In the genomic region with DNA sequence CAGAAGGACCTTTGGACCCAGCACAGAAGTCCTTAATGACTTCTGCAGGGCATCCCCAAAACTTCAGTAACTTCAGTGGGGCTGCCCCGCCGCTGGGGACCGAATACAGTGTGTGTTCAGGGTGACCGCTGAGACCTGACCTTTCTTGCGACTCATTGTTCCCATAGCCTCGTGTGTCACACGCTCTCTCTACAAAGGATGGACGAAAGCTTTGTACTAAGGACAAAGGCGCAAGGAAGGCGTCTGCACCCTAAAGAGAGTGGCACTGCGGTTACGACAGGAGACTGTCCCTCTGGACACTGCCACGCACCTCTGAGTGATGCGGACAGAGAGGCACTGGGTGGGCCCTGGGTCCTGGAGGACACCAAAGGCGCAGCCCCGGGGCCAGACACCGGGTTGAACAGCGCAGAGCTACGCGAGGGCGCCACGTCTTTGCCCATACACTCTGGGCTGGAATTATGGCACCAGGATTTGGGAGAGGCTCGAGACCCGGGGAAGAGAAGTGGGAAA, we compare ENCODE assay signal across 8 mouse cellular contexts. TPM values are rescaled to one million over a fixed set of nuclear protein-coding genes. Genes with fewer than 3 reads are reported as not detected.
DNase-seq lines count a peak whose midpoint lies in the region; ATAC-seq and TF ChIP-seq lines count a peak whose summit lies in the region.

No protein-coding gene starts in this region.

- peaks cover 37% of the 10 kb centered on the region for H3K27me3 ChIP-seq in lung, embryonic 15.5 days
- peaks cover 38% of the 10 kb centered on the region for H3K27me3 ChIP-seq in heart, embryonic 13.5 days (replicated peaks)
- peaks cover 31% of the 10 kb centered on the region for H3K27me3 ChIP-seq in limb, embryonic 13.5 days

- 0 out of 2 replicates have a peak, but pooled peaks have one; percentile 4 for TF ChIP-seq POLR2A in brain, embryonic 14.5 days (IDR thresholded peaks at IDR 0.05; ENCODE audit: borderline replicate concordance, extremely low read depth, insufficient read depth, insufficient read length, poor library complexity, severe bottlenecking)

- peak overlapping the region; percentile 75 for H3K4me2 ChIP-seq in lung, embryonic 15.5 days
- H3K4me2 ChIP-seq in heart, embryonic 13.5 days: peak overlapping the region; percentile 94
- peak overlapping the region; percentile 96 for H3K4me2 ChIP-seq in limb, embryonic 13.5 days (replicated peaks)

- H3K27ac ChIP-seq in lung, embryonic 15.5 days: peak overlapping the region; percentile 74; the same call in 1 of the 2 replicates
- H3K27ac ChIP-seq in heart, embryonic 13.5 days (replicated peaks): peak overlapping the region; percentile 64
- H3K27ac ChIP-seq in limb, embryonic 13.5 days: peak overlapping the region; percentile 70

- peak; percentile 16 for ATAC-seq in lung, embryonic 15.5 days (ENCODE audit: borderline replicate concordance, extremely low read depth, low FRiP score, low TSS enrichment)
- ATAC-seq in heart, embryonic 13.5 days (ENCODE audit: extremely low read depth, insufficient number of reproducible peaks, low FRiP score, low TSS enrichment): no peak
- peak; percentile 4 for ATAC-seq in limb, embryonic 13.5 days (ENCODE audit: low FRiP score, low read depth)

- H3K4me3 ChIP-seq in lung, embryonic 15.5 days: peak overlapping the region; percentile 55
- peak overlapping the region; percentile 70 for H3K4me3 ChIP-seq in heart, embryonic 13.5 days
- H3K4me3 ChIP-seq in limb, embryonic 13.5 days: peak overlapping the region; percentile 51

- DNase-seq in lung, postnatal 10 days: no peak
- peak; percentile 65 for DNase-seq in brain, embryonic 14.5 days (ENCODE audit: low read depth)
- peak; percentile 59 for DNase-seq in retina, embryonic 14.5 days (ENCODE audit: low spot score)
- no peak for DNase-seq in layer of hippocampus, postnatal 14 days (ENCODE audit: low spot score in 2 of 2)
- no peak for DNase-seq in left cerebral cortex, adult 8-10 months (ENCODE audit: low spot score in 2 of 2)

- H3K36me3 ChIP-seq in lung, embryonic 15.5 days: peaks cover 6% of the 10 kb centered on the region; the same call in 1 of the 2 replicates
- H3K36me3 ChIP-seq in heart, embryonic 13.5 days: peaks cover 13% of the 10 kb centered on the region
- peaks cover 12% of the 10 kb centered on the region for H3K36me3 ChIP-seq in limb, embryonic 13.5 days

- H3K9me3 ChIP-seq in lung, embryonic 15.5 days: no peaks in the 10 kb centered on the region
- H3K9me3 ChIP-seq in heart, embryonic 13.5 days: no peaks in the 10 kb centered on the region
- no peaks in the 10 kb centered on the region for H3K9me3 ChIP-seq in limb, embryonic 13.5 days

- 4% methylated on average over 24 of the region's 24 CpGs for WGBS in lung, embryonic 15.5 days
- WGBS in heart, embryonic 13.5 days: 3% methylated on average over 24 of the region's 24 CpGs
- WGBS in limb, embryonic 13.5 days: 3% methylated on average over 24 of the region's 24 CpGs

- peaks cover 49% of the 10 kb centered on the region for H3K4me1 ChIP-seq in lung, embryonic 15.5 days
- peaks cover 54% of the 10 kb centered on the region for H3K4me1 ChIP-seq in heart, embryonic 13.5 days
- peaks cover 51% of the 10 kb centered on the region for H3K4me1 ChIP-seq in limb, embryonic 13.5 days

- TF ChIP-seq CTCF in brain, embryonic 14.5 days (IDR thresholded peaks at IDR 0.05; ENCODE audit: borderline replicate concordance, extremely low read depth, insufficient read depth, insufficient read length): no peak

- peak overlapping the region; percentile 36 for H3K9ac ChIP-seq in lung, embryonic 15.5 days
- H3K9ac ChIP-seq in heart, embryonic 13.5 days: peak overlapping the region; percentile 83
- peak overlapping the region; percentile 70 for H3K9ac ChIP-seq in limb, embryonic 13.5 days

RNA-seq across cellular contexts. Expression of gene Kcnn1, which starts 1.7 kb away (rescaled TPM):
- 1.2 TPM in 2 replicates for polyA plus RNA-seq in lung, embryonic 15.5 days (2015; fragmentation: Nextera tagmentation; extraction: Ambion mirVana)
- polyA plus RNA-seq in brain, embryonic 14.5 days (2012; rRNA removed): 37.8 and 38.4 TPM in 2 replicates
- 1.5 TPM in 2 replicates for polyA plus RNA-seq in heart, embryonic 13.5 days (2015; fragmentation: Nextera tagmentation; extraction: Ambion mirVana)
- 2.9 and 4.3 TPM in 2 replicates for polyA plus RNA-seq in limb, embryonic 13.5 days (2015; fragmentation: Nextera tagmentation; extraction: Ambion mirVana)
- total RNA-seq in layer of hippocampus, postnatal 14 days (2021): 10 to 100 TPM; 22.0 to 22.8 TPM
- total RNA-seq in left cerebral cortex, adult 8-10 months (2022): 10 to 100 TPM; 15.7 to 28.6 (median 17.7) TPM

RNA-seq across cellular contexts. Expression of gene Ccdc124, which starts 9.0 kb away (rescaled TPM):
- polyA plus RNA-seq in lung, embryonic 15.5 days (2015; fragmentation: Nextera tagmentation; extraction: Ambion mirVana): 112 and 118 TPM in 2 replicates
- polyA plus RNA-seq in brain, embryonic 14.5 days (2012; rRNA removed): 94.9 and 111 TPM in 2 replicates
- 88.5 and 89.0 TPM in 2 replicates for polyA plus RNA-seq in heart, embryonic 13.5 days (2015; fragmentation: Nextera tagmentation; extraction: Ambion mirVana)
- 113 and 117 TPM in 2 replicates for polyA plus RNA-seq in limb, embryonic 13.5 days (2015; fragmentation: Nextera tagmentation; extraction: Ambion mirVana)
- total RNA-seq in layer of hippocampus, postnatal 14 days (2021): 10 to 100 TPM; 84.5 to 92.7 TPM
- 10 to 100 TPM; 76.5 to 94.5 (median 85.6) TPM for total RNA-seq in left cerebral cortex, adult 8-10 months (2022)

RNA-seq across cellular contexts. Expression of gene Arrdc2, which starts 25.2 kb away (rescaled TPM):
- polyA plus RNA-seq in lung, embryonic 15.5 days (2015; fragmentation: Nextera tagmentation; extraction: Ambion mirVana): 4.5 and 5.5 TPM in 2 replicates
- polyA plus RNA-seq in brain, embryonic 14.5 days (2012; rRNA removed): 27.2 and 38.6 TPM in 2 replicates
- polyA plus RNA-seq in heart, embryonic 13.5 days (2015; fragmentation: Nextera tagmentation; extraction: Ambion mirVana): 1.9 and 2.4 TPM in 2 replicates
- 6.1 and 6.2 TPM in 2 replicates for polyA plus RNA-seq in limb, embryonic 13.5 days (2015; fragmentation: Nextera tagmentation; extraction: Ambion mirVana)
- 10 to 100 TPM; 23.3 to 24.5 TPM for total RNA-seq in layer of hippocampus, postnatal 14 days (2021)
- total RNA-seq in left cerebral cortex, adult 8-10 months (2022): 10 to 100 TPM; 10.9 to 22.7 (median 17.6) TPM

RNA-seq across cellular contexts. Expression of gene Slc5a5, which starts 27.8 kb away (rescaled TPM):
- polyA plus RNA-seq in lung, embryonic 15.5 days (2015; fragmentation: Nextera tagmentation; extraction: Ambion mirVana): 0.25 and 0.29 TPM in 2 replicates
- polyA plus RNA-seq in brain, embryonic 14.5 days (2012; rRNA removed): 1.2 and 1.3 TPM in 2 replicates
- polyA plus RNA-seq in heart, embryonic 13.5 days (2015; fragmentation: Nextera tagmentation; extraction: Ambion mirVana): 0.06 and 0.09 TPM in 2 replicates
- polyA plus RNA-seq in limb, embryonic 13.5 days (2015; fragmentation: Nextera tagmentation; extraction: Ambion mirVana): 0.39 and 0.45 TPM in 2 replicates
- total RNA-seq in layer of hippocampus, postnatal 14 days (2021): 1 to 10 TPM; 7.3 to 8.3 TPM
- 10 to 100 TPM; 10.2 to 11.9 (median 11.5) TPM for total RNA-seq in left cerebral cortex, adult 8-10 months (2022)

RNA-seq across cellular contexts. Expression of gene Rpl18a, which starts 32.4 kb away (rescaled TPM):
- 4,502 and 4,535 TPM in 2 replicates for polyA plus RNA-seq in lung, embryonic 15.5 days (2015; fragmentation: Nextera tagmentation; extraction: Ambion mirVana)
- polyA plus RNA-seq in brain, embryonic 14.5 days (2012; rRNA removed): 3,092 and 4,066 TPM in 2 replicates
- polyA plus RNA-seq in heart, embryonic 13.5 days (2015; fragmentation: Nextera tagmentation; extraction: Ambion mirVana): 3,040 and 3,097 TPM in 2 replicates
- polyA plus RNA-seq in limb, embryonic 13.5 days (2015; fragmentation: Nextera tagmentation; extraction: Ambion mirVana): 4,263 and 4,460 TPM in 2 replicates
- total RNA-seq in layer of hippocampus, postnatal 14 days (2021): 100 to 1,000 TPM; 673 to 736 TPM
- total RNA-seq in left cerebral cortex, adult 8-10 months (2022): 100 to 1,000 TPM; 653 to 769 (median 710) TPM

Comparison
In these comparisons a context has a peak if more than half of its experiments do, and no peak if none do; other contexts are left out.
1. DNase-seq: peak in brain, embryonic 14.5 days (single experiment) and retina, embryonic 14.5 days (single experiment); none in lung, postnatal 10 days (single experiment), layer of hippocampus, postnatal 14 days (0 of 2) and left cerebral cortex, adult 8-10 months (0 of 2).
2. Peak in every context shown above with its lines, with median percentiles within 50 percentile points of each other: H3K27ac ChIP-seq, H3K4me2 ChIP-seq, H3K4me3 ChIP-seq and H3K9ac ChIP-seq.